Mouse (Mus musculus): ENCODE measurements around the gene Cldn15. TPM values are rescaled to one million over a fixed set of nuclear protein-coding genes. Genes with fewer than 3 reads are reported as not detected.
A peak's percentile ranks its signal among the peaks of the same experiment; 100 is the strongest.
"Not testable (repeated sequence)": the region's sequence is repeated elsewhere in the genome, so short reads cannot be mapped to it uniquely, and the experiment has no call there.

Gene Cldn15
- polyA plus RNA-seq, 1 experiment, result not detected

DNA sequence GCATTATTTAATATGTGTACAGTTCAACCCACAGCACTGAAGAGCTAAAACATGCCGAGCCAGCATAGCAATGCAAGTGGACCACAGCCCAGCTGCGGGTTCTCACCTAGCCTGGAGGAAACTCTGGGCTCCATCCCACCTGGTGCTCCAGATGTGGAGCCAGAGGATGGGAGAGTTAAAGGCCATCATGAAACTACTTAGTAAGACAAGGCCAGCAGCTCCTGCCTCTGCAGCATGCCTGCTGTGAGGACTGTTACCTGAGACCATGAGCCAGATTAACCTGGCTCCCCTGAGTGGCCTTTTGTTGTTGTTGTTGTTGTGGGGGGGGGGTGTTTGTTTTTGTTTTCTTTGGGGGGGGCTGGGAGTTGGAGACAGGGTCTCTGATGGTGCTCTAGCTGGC is 23.0 kb upstream of the Cldn15 start:
- Histone ChIP-seq H3K27ac (ENCODE audit: insufficient read depth, low read depth, low read length) (no peak overlapping the region), H3K4me3 (ENCODE audit: insufficient read depth, low read depth, low read length) (no peak overlapping the region)
- 88% methylated on average over 2 of the region's 2 CpGs for WGBS

DNA sequence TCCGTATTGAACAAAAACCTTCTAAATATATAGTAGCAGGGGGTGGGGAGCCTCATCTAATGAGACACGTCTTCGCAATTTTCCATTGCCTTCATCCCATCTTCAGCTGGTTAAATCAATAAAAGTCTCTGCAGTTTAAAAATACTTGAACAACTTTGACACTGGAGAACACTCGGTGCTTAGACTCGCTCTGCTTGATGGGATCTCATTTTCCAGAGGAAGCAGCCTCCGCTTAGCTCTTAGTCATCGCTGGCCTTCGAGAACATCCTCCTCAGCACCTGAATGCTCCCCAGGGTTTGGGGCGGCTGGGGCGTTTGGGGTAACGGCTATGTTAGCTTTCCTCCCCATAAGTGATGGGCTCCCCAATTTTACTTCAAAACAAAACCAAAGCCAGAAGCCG is 21.3 kb upstream of the Cldn15 start:
- TF ChIP-seq CTCF (IDR thresholded peaks at IDR 0.05; ENCODE audit: insufficient read depth, low read depth, low read length) (no peak), POLR2A (IDR thresholded peaks at IDR 0.05; ENCODE audit: insufficient read depth, low read depth, low read length) (no peak)
- H3K27ac ChIP-seq (ENCODE audit: insufficient read depth, low read depth, low read length), result 0 out of 2 replicates have a peak overlapping the region, but pooled peaks have one; percentile 35
- 42% methylated on average over 12 of the region's 12 CpGs for WGBS
- H3K4me1 ChIP-seq (ENCODE audit: control insufficient read depth, insufficient read depth, low read length), result peaks cover 12% of the 10 kb centered on the region
- H3K4me3 ChIP-seq (ENCODE audit: insufficient read depth, low read depth, low read length), result no peak overlapping the region

More for the DNA sequence above, 23.0 kb upstream of the Cldn15 start:
- peaks cover 9% of the 10 kb centered on the region for H3K4me1 ChIP-seq (ENCODE audit: control insufficient read depth, insufficient read depth, low read length)
- TF ChIP-seq CTCF (IDR thresholded peaks at IDR 0.05; ENCODE audit: insufficient read depth, low read depth, low read length) (no peak), POLR2A (IDR thresholded peaks at IDR 0.05; ENCODE audit: insufficient read depth, low read depth, low read length) (no peak)

DNA sequence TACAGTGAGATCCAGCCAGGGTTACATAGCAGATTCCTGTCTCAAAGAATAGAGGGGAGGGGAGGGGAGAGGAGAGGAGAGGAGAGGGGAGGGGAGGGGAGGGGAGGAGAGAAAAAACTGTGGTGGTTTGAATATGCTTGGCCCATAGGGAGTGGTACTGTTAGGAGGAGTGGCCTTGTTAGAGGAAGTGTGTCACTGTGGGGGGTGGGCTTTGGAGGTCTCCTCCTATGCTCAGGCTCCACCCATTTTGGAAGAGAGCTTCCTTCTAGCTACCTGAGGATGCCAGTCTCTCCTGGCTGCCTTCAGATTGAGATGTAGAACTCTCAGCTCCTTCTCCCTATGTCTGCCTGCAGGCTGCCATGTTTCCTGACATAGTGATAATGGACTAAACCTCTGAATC is 18.5 kb upstream of the Cldn15 start:
- peaks cover 12% of the 10 kb centered on the region for H3K4me1 ChIP-seq (ENCODE audit: control insufficient read depth, insufficient read depth, low read length)
- H3K4me3 ChIP-seq (ENCODE audit: insufficient read depth, low read depth, low read length), result no peak overlapping the region
- TF ChIP-seq CTCF (IDR thresholded peaks at IDR 0.05; ENCODE audit: insufficient read depth, low read depth, low read length) (no peak), POLR2A (IDR thresholded peaks at IDR 0.05; ENCODE audit: insufficient read depth, low read depth, low read length) (no peak)
- no peak overlapping the region for H3K27ac ChIP-seq (ENCODE audit: insufficient read depth, low read depth, low read length)

DNA sequence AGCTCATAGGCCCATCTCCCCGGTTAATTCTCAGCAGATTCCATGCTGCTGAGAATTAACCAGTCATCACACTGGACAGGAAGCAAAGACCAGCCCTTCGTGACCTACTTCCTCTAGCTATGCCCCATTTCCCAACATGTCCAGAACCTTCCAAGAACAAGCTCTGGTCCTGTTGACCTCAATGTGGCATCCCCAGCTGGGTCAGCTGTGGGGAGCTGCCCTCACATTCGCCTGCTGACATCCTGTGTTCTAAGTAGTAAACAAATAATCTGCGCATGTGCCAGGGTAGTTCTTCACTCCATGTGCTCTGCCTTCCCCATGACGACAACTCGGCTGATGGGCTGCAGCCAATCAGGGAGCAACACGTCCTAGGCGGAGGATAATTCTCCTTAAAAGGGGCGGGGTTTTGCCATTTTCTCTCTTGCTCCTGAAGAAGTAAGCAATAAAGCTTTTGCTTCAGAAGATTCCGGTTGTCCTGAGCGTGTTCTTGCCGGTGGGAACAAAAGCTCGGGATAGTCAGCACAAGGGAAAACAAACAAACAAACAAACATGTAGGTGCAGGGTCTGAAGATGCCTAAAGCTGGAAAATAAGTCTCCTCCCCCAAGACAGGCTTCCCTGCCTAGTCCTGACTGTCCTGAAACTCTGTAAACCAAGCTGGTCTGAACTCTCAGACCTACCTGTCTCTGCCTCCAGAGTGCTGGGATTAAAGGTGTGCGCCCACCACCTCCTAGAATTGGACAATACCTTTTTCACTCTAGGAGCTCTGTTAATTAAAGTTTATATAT is 16.7 kb upstream of the Cldn15 start:
- not testable (repeated sequence) for H3K27ac ChIP-seq (ENCODE audit: insufficient read depth, low read depth, low read length); H3K4me3 ChIP-seq (ENCODE audit: insufficient read depth, low read depth, low read length)
- 75% methylated on average over 14 of the region's 14 CpGs for WGBS
- H3K4me1 ChIP-seq (ENCODE audit: control insufficient read depth, insufficient read depth, low read length), result peaks cover 15% of the 10 kb centered on the region

DNA sequence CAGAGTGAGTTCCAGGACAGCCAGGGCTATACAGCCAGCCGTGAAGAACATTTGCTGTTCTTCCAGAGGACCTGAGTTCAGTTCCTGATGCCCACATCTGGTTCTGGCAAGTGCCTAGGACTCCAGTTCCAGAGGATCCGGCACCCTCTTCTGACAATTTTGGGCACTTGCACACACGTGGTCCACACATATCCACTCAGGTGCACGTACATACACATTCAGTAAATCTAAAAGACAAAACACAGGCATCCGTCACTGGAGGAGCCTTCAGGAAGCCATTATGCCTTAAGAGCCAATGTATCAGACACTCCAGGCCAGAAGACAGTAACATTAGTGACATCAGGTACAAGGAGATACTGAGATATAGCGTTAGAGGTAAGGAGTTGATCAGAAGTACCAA is 15.9 kb upstream of the Cldn15 start:
- no peak overlapping the region for H3K27ac ChIP-seq (ENCODE audit: insufficient read depth, low read depth, low read length)
- no peak overlapping the region for H3K4me3 ChIP-seq (ENCODE audit: insufficient read depth, low read depth, low read length)
- H3K4me1 ChIP-seq (ENCODE audit: control insufficient read depth, insufficient read depth, low read length), result peaks cover 11% of the 10 kb centered on the region
- no peak for TF ChIP-seq POLR2A (IDR thresholded peaks at IDR 0.05; ENCODE audit: insufficient read depth, low read depth, low read length)
- no peak for TF ChIP-seq CTCF (IDR thresholded peaks at IDR 0.05; ENCODE audit: insufficient read depth, low read depth, low read length)
- WGBS, result 88% methylated on average over 6 of the region's 6 CpGs

DNA sequence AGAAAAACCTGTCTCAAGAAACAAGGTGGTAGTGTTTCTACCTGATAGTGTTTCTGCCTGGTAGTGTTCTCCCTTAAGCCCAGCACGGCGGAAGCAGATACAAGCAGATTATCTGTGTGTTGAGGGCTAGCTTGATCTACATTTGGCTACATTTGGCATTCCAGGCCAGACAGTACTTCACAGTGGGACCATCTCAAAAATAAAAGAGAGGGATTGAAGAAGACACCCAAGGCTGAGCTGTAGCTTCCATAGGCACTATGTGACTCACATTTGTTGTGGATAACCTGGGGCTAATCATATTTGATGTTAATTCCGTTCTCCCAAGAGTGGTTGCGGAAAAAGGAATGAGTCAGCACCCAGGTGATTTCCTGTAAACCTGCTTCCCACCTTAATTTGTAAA is 14.3 kb upstream of the Cldn15 start:
- Histone ChIP-seq H3K4me3 (ENCODE audit: insufficient read depth, low read depth, low read length) (no peak overlapping the region), H3K4me1 (ENCODE audit: control insufficient read depth, insufficient read depth, low read length) (peaks cover 17% of the 10 kb centered on the region), H3K27ac (ENCODE audit: insufficient read depth, low read depth, low read length) (no peak overlapping the region)
- TF ChIP-seq POLR2A (IDR thresholded peaks at IDR 0.05; ENCODE audit: insufficient read depth, low read depth, low read length), result no peak
- no peak for TF ChIP-seq CTCF (IDR thresholded peaks at IDR 0.05; ENCODE audit: insufficient read depth, low read depth, low read length)
- 64% methylated on average over 4 of the region's 4 CpGs for WGBS

DNA sequence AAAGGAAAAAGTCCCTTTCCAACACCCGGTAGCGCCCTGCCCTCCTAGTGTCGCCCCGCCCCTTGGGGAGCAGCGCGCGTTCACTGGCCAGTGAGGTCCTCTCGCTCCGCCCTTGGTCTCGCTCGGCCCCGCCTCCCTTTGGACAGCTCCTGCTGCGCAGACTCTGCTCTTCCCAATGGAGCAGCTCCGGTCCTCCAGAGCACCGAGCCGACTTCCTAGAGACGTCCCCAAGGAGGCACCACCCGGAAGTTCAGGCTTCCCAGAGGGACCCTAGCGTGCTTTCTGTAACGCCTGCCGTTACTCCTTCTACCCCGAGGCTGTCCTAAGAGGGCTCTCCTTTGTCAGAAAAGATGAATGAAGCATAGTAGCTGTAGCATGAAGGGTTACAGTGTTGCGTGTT is 13.4 kb upstream of the Cldn15 start, which contains the start of gene Fis1:
TSS of gene Fis1 (plus strand) at position 261 of the 400 bp plus-strand sequence.
- Histone ChIP-seq H3K4me3 (ENCODE audit: insufficient read depth, low read depth, low read length) (peak within 1 kb of the TSS; percentile 59), H3K27ac (ENCODE audit: insufficient read depth, low read depth, low read length) (0 out of 2 replicates have a peak within 1 kb of the TSS, but pooled peaks have one; percentile 35), H3K4me1 (ENCODE audit: control insufficient read depth, insufficient read depth, low read length) (peaks cover 17% of the 10 kb centered on the region)
- WGBS, result under 1% methylated on average over 23 of the region's 23 CpGs
- TF ChIP-seq POLR2A (IDR thresholded peaks at IDR 0.05; ENCODE audit: insufficient read depth, low read depth, low read length) (no peak), CTCF (IDR thresholded peaks at IDR 0.05; ENCODE audit: insufficient read depth, low read depth, low read length) (no peak)

DNA sequence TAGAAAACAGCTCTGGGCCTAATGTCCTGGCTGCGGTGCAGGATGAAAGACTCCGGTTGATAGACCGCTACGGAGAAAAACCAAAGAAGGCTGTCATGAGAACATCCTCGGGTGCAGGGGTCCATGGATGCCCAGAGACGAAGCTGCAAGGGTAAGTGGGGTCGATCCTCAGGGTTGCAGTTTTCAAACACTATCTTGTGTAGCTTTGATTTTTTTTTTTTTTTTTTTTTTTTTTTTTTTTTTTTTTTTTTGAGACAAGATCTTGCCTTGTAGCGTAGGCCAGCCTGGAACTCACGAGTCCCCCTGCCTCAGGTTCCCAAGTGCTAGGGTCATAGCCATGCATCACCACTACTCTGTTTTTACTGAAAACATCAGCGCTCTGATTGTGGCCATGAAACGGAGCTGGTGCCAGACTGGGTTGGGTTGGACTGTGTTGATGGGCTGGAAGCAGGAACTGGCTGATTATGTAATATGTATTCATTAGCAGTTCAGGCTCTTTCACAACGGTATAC is 12.9 kb upstream of the Cldn15 start:
- TF ChIP-seq POLR2A (IDR thresholded peaks at IDR 0.05; ENCODE audit: insufficient read depth, low read depth, low read length), result no peak
- no peak for TF ChIP-seq CTCF (IDR thresholded peaks at IDR 0.05; ENCODE audit: insufficient read depth, low read depth, low read length)
- Histone ChIP-seq H3K27ac (ENCODE audit: insufficient read depth, low read depth, low read length) (0 out of 2 replicates have a peak overlapping the region, but pooled peaks have one; percentile 35), H3K4me3 (ENCODE audit: insufficient read depth, low read depth, low read length) (peak overlapping the region; percentile 59), H3K4me1 (ENCODE audit: control insufficient read depth, insufficient read depth, low read length) (peaks cover 19% of the 10 kb centered on the region)
- WGBS, result under 1% methylated on average over 12 of the region's 12 CpGs

DNA sequence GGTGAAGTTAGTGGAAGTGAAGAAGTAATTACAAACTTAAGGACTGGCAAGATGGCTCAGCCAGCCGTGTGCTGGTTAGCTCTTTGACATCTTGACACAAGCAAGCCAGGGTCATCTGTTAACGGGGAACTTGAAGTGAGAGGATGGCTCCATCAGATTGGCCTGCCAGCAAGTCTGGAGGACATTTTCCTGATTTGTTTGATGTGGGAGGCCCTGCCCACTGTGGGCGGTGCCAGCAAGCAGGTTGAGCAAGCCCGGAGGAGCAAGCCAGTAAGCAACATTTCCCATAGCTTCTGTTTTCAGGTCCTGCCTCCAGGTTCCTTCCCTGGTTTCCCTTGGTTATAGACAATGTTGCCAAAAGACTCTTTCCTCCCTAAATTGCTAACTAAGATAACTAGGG is 10.8 kb upstream of the Cldn15 start:
- TF ChIP-seq CTCF (IDR thresholded peaks at IDR 0.05; ENCODE audit: insufficient read depth, low read depth, low read length), result no peak
- TF ChIP-seq POLR2A (IDR thresholded peaks at IDR 0.05; ENCODE audit: insufficient read depth, low read depth, low read length), result no peak
- no peak overlapping the region for H3K4me3 ChIP-seq (ENCODE audit: insufficient read depth, low read depth, low read length)
- H3K27ac ChIP-seq (ENCODE audit: insufficient read depth, low read depth, low read length), result no peak overlapping the region
- peaks cover 18% of the 10 kb centered on the region for H3K4me1 ChIP-seq (ENCODE audit: control insufficient read depth, insufficient read depth, low read length)
- 89% methylated on average over 4 of the region's 4 CpGs for WGBS
